Mouse (Mus musculus) heart, adult 2 months (tissue): ENCODE data around the gene Arnt2. TPM values are rescaled to one million over a fixed set of nuclear protein-coding genes. Genes with fewer than 3 reads are reported as not detected.

Experiments used
- DNase-seq, 2 experiments: peaks; one replicate each; pipeline ENCODE4 v3.0.0; 2021
- H3K27ac ChIP-seq: fragments of 200-600 bp; 2 replicates; pipeline ENCODE4 v1.8.1; 2022
- H3K27me3 ChIP-seq: fragments of 200-500 bp; 2 replicates; pipeline ENCODE4 v1.6.1; 2012; ENCODE audit warnings: mild to moderate bottlenecking, low read length, inconsistent platforms, mixed read lengths; ENCODE audit not compliant: control insufficient read depth, insufficient read depth
- H3K36me3 ChIP-seq: fragments of 200-500 bp; 2 replicates; pipeline ENCODE4 v1.6.1; 2012; ENCODE audit warnings: low read length, inconsistent platforms; ENCODE audit not compliant: control insufficient read depth, insufficient read depth
- H3K4me1 ChIP-seq: fragments of 200-500 bp; 2 replicates; pipeline ENCODE4 v1.6.1; 2011; ENCODE audit warnings: low read length; ENCODE audit not compliant: control insufficient read depth, insufficient read depth
- H3K4me3 ChIP-seq: fragments of 200-600 bp; 2 replicates; pipeline ENCODE4 v1.8.1; 2022
- H3K79me2 ChIP-seq: fragments of 200-500 bp; replicated peaks from 2 replicates; pipeline ENCODE4 v1.6.1; 2012; ENCODE audit warnings: mild to moderate bottlenecking, inconsistent platforms, low read length, moderate library complexity, mixed read lengths; ENCODE audit not compliant: control insufficient read depth, insufficient read depth
- H3K9ac ChIP-seq: fragments of 200-500 bp; 2 replicates; pipeline ENCODE4 v1.6.1; 2012; ENCODE audit warnings: low read depth, mild to moderate bottlenecking, control low read depth, inconsistent platforms, low read length, mixed read lengths
- CTCF ChIP-seq: fragments of 200-600 bp; IDR thresholded peaks from 2 replicates; pipeline ENCODE4 v1.8.1; 2022; ENCODE audit warnings: antibody characterized with exemption, mild to moderate bottlenecking, moderate library complexity
- EP300 ChIP-seq: fragments of 200-500 bp; IDR thresholded peaks from 2 replicates; pipeline ENCODE4 v1.6.1; 2011; ENCODE audit warnings: low read depth, low read length, control low read depth; ENCODE audit not compliant: insufficient read depth
- POLR2A ChIP-seq: fragments of 200-500 bp; IDR thresholded peaks from 2 replicates; pipeline ENCODE4 v1.6.1; 2011; ENCODE audit warnings: mild to moderate bottlenecking, low read depth, low read length, control low read depth; ENCODE audit not compliant: insufficient read depth
- WGBS: fragments of 180-500 bp; shearing (Covaris S2); methylation state at CpG from one replicate; pipeline ENCODE4 v1.1.7; 2018; 5-methylcytosine and 5-hydroxymethylcytosine counted together
- intact Hi-C: fragments of 180-260 bp; cut with DNase I; formaldehyde crosslinking; loops from one replicate; pipeline ENCODE4 v1.15.1; 2025
- polyA plus RNA-seq: library from polyadenylated mRNA; depleted of rRNA; stranded (reverse); fragments of >200 nt; gene quantifications from 2 replicates; pipeline ENCODE4 v1.2.3, GENCODE M21; 2012
- total RNA-seq, 2 experiments: library from RNA; stranded (reverse); gene quantifications; 2 replicates each; pipeline ENCODE4 v1.2.3; 2021

The Arnt2 gene
- total and polyA plus RNA-seq, 3 experiments: 0.34 to 0.91 (median 0.70) TPM

DNA sequence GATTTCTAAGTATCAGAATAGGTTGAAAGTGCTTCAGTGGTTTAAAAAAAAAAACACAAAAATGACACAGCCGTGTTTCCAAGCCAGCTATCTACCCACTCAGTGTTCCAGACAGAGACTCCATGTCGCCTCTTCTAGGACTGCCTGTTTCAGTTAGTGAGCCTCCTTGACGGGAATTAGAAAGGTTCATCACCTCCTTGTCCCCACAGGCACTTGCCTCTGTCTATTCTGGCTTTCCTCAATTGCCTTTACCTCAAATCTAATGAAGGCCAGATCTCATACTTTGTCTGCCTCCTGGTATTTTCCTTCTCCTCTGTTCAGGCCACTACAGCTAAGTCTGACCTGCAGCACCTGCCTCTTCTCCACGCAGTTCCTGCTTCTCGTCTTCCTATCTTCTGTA is 1.7 kb downstream of the Arnt2 start:
- no peak for DNase-seq
- no peak overlapping the region for H3K4me3 ChIP-seq
- H3K36me3 ChIP-seq: no peaks in the 10 kb centered on the region
- H3K4me1 ChIP-seq: no peaks in the 10 kb centered on the region
- H3K9ac ChIP-seq: no peak overlapping the region
- WGBS: 71% methylated on average over 5 of the region's 5 CpGs
- intact Hi-C loops: no loop called here
- H3K27me3 ChIP-seq: peaks cover 21% of the 10 kb centered on the region
- no peaks in the 10 kb centered on the region for H3K79me2 ChIP-seq
- no peak overlapping the region for H3K27ac ChIP-seq
- TF ChIP-seq CTCF: no peak
- no peak for TF ChIP-seq EP300
- no peak for TF ChIP-seq POLR2A

DNA sequence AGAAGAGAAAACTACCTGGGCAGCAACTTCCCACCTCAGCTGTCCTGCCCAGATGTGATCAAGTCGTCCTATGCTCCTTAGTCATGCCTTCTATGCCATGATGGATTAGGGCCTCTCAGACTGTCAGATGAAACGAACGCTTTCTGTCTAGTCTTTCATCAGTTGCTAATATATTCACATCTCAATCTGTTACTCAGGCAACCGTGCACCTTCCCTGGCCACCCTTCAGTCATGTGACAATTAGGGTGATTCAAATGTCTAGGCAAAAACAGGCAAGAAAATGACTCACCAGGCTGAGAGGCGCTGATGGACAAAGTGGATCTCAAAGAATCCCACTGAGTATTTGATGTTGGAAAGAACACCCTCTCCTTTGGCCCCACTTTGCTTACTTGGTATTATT is 6.6 kb downstream of the Arnt2 start:
- TF ChIP-seq CTCF (no peak), EP300 (no peak), POLR2A (no peak)
- 69% methylated on average over 5 of the region's 5 CpGs for WGBS
- no peak overlapping the region for H3K9ac ChIP-seq
- intact Hi-C loops: no loop called here
- DNase-seq: no peak
- peaks cover 1% of the 10 kb centered on the region; the same call in 1 of the 2 replicates for H3K27me3 ChIP-seq
- no peaks in the 10 kb centered on the region for H3K4me1 ChIP-seq
- H3K79me2 ChIP-seq: no peaks in the 10 kb centered on the region
- H3K4me3 ChIP-seq: no peak overlapping the region
- no peaks in the 10 kb centered on the region for H3K36me3 ChIP-seq
- no peak overlapping the region for H3K27ac ChIP-seq

DNA sequence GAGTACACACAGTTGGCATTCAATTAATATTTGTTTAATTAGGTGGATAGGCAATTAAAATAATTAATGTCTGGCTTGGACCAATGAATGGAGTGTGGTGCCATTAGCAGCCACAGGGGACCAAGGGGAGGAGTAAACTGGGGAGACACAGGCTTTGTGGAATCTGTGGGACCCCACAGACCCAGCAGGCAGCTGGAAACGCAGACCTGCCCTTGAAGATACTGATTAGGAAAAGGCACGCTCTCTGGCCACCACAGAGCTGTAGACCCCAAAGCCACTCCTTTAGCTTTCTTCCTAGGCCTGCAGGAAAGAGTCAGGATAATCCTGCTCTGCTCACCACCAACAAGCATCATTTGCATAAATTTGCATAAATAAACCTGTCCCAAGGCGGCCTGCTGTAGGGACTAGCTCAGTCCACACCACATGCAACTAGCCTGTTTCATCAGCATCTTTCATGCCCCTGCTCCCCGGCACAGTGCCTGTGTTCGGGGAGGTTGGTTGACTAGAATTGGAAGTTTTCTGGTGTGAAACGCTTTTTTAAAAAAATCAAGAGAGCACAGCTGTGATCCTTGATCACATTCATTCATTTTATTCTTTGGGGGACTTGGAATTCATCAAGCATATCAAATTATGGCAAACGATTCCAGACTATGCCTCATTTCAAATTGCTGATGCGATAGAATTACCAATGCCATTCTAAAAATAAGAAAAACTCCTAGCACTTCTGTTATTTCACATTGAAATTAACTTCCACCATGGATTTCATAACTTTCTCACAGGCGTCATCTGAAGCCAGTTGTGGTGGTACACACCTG is 8.1 kb downstream of the Arnt2 start:
- no peak for DNase-seq
- H3K27me3 ChIP-seq: no peaks in the 10 kb centered on the region
- intact Hi-C loops: no loop called here
- no peaks in the 10 kb centered on the region for H3K36me3 ChIP-seq
- WGBS: 61% methylated on average over 9 of the region's 9 CpGs
- TF ChIP-seq EP300 (no peak), POLR2A (no peak), CTCF (no peak)
- no peak overlapping the region for H3K9ac ChIP-seq
- no peak overlapping the region for H3K27ac ChIP-seq
- no peak overlapping the region for H3K4me3 ChIP-seq
- H3K4me1 ChIP-seq: no peaks in the 10 kb centered on the region
- H3K79me2 ChIP-seq: no peaks in the 10 kb centered on the region

DNA sequence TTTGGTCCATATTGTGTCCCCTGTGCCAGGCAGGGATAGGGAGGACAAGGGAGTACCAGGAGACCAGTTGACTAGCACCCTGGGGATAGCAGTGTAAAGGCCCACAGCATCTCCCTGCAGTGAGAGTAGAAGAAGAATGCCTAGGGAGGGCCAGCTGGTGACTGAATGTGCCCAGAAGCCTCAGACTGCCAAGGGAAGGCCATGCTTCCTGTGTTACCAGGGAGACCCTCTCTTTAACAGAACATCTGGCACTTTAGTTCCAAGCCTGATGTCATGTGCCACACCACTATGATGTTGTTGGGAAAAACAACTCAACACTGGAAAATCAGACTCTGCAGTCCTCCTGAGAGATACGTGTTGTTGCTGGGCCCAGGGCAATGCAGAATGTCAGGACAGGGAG is 12.7 kb downstream of the Arnt2 start:
- H3K9ac ChIP-seq: no peak overlapping the region
- no peak overlapping the region for H3K27ac ChIP-seq
- intact Hi-C loops: no loop called here
- no peaks in the 10 kb centered on the region for H3K4me1 ChIP-seq
- TF ChIP-seq CTCF (no peak), POLR2A (no peak), EP300 (no peak)
- no peaks in the 10 kb centered on the region for H3K79me2 ChIP-seq
- H3K36me3 ChIP-seq: no peaks in the 10 kb centered on the region
- no peak overlapping the region for H3K4me3 ChIP-seq
- H3K27me3 ChIP-seq: no peaks in the 10 kb centered on the region
- no peak for DNase-seq
- WGBS: 52% methylated on average over 1 of the region's 1 CpGs

DNA sequence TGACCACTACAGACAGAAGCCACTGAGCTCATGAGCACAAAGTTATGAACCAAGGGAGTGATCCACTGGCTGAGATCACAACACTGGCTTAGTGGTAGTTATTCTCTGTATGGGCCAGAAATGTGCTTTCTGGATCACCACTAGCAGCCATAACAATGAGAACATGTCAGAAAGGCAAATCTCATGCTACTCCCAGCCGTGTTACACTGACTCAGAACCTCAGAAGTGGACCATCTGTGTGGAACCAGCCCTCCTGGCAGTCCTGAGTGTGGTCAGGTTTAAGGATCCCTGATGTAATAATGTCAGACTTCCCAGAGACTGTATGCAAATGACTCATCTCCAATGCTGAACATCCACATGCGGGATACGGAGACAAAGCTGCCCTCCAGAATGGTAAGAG is 13.4 kb downstream of the Arnt2 start:
- Histone ChIP-seq H3K4me1 (no peaks in the 10 kb centered on the region), H3K4me3 (no peak overlapping the region), H3K79me2 (no peaks in the 10 kb centered on the region), H3K36me3 (no peaks in the 10 kb centered on the region), H3K27me3 (no peaks in the 10 kb centered on the region), H3K9ac (no peak overlapping the region), H3K27ac (no peak overlapping the region)
- TF ChIP-seq EP300: no peak
- TF ChIP-seq CTCF: no peak
- TF ChIP-seq POLR2A: no peak
- no peak for DNase-seq
- 86% methylated on average over 3 of the region's 3 CpGs for WGBS
- intact Hi-C loops: no loop called here

DNA sequence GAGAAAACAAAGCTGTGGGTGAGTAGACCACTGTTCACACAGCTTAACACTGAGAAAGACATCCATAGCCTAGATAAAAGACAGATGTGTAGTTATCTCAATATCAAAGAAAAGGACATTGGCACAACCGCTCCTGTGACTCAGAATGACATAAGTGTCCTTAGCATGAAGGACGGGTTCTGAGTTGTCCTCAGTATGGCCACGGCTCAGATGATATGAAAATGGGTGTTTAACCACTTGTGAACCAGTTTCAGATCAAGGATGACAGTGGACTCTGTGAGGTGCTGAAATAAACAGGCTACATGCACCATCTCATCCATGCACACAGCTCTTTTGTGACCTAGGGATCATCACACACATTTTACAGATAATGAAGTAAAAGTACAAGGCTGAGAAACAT is 22.1 kb downstream of the Arnt2 start:
- no peaks in the 10 kb centered on the region for H3K79me2 ChIP-seq
- H3K4me3 ChIP-seq: no peak overlapping the region
- no peaks in the 10 kb centered on the region for H3K27me3 ChIP-seq
- intact Hi-C loops: no loop called here
- H3K36me3 ChIP-seq: no peaks in the 10 kb centered on the region
- no peak for DNase-seq
- no peak for TF ChIP-seq CTCF
- TF ChIP-seq EP300: no peak
- TF ChIP-seq POLR2A: no peak
- H3K27ac ChIP-seq: no peak overlapping the region
- no peak overlapping the region for H3K9ac ChIP-seq
- H3K4me1 ChIP-seq: no peaks in the 10 kb centered on the region
- WGBS: 41% methylated on average over 3 of the region's 3 CpGs
